In the genomic region with DNA sequence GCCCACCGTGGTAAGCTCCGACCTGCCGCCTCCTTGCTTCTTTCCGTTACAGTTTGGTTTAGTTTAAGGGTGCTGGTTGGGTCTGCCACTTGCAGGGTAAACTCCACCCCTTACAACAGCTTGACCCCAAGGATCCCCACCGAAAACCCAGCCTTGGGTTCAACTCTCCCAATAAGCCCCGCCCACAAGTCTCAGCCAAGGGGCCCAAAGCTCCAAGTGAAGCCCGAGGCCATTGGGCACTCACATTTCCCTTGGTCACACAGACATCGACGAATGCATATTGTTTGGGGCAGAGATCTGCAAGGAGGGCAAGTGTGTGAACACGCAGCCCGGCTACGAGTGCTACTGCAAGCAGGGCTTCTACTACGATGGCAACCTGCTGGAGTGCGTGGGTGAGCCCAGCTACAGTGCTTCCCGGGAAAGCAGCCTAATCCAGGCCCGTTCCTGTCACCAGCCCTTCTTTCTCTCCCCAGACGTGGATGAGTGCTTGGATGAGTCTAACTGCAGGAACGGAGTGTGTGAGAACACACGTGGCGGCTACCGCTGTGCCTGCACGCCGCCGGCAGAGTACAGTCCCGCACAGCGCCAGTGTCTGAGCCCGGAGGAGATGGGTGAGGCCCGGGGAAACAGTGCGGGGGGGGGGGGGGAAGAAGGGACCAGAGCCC, we compare ENCODE assay signal across 7 mouse cellular contexts. TPM values are rescaled to one million over a fixed set of nuclear protein-coding genes. Genes with fewer than 3 reads are reported as not detected.
DNase-seq lines count a peak whose midpoint lies in the region; ATAC-seq lines count a peak whose summit lies in the region.

No protein-coding gene starts in this region.

- peak overlapping the region; percentile 10; the same call in 1 of the 2 replicates for H3K4me3 ChIP-seq in lung, embryonic 16.5 days (ENCODE audit: low read length)

- peak overlapping the region; percentile 26; the same call in 1 of the 2 replicates for H3K9ac ChIP-seq in lung, embryonic 16.5 days (ENCODE audit: low read length)

- peaks cover 7% of the 10 kb centered on the region for H3K4me1 ChIP-seq in lung, embryonic 16.5 days (replicated peaks; ENCODE audit: control insufficient read depth, insufficient read depth, low read length)

- H3K9me3 ChIP-seq in lung, embryonic 16.5 days (ENCODE audit: control insufficient read depth, low read length): no peaks in the 10 kb centered on the region

- ATAC-seq in lung, embryonic 16.5 days (ENCODE audit: low read depth): peak; percentile 59

- peaks cover 5% of the 10 kb centered on the region; the same call in 1 of the 2 replicates for H3K27me3 ChIP-seq in lung, embryonic 16.5 days (ENCODE audit: control insufficient read depth, insufficient read depth, low read depth, low read length)

- H3K4me2 ChIP-seq in lung, embryonic 16.5 days (ENCODE audit: low read depth, low read length): peak overlapping the region; percentile 8; the same call in 1 of the 2 replicates

- WGBS in lung, embryonic 16.5 days: 26% methylated on average over 27 of the region's 29 CpGs

- no peak for DNase-seq in lung, postnatal 4 days
- peak; percentile 66 to 74 for DNase-seq in frontal cortex, postnatal 10 days (ENCODE audit: low spot score in 2 of 2)
- peak; percentile 48 to 86 for DNase-seq in left cerebral cortex, adult 8-10 months (ENCODE audit: low spot score in 2 of 2)
- DNase-seq in neural tube, embryonic 10.5 days (ENCODE audit: extremely low spot score, low spot score): peak; percentile 41
- no peak for DNase-seq in testis, postnatal 14 days (ENCODE audit: low spot score)
- DNase-seq in adrenal gland, adult 8-10 months: no peak

- peaks cover 45% of the 10 kb centered on the region for H3K36me3 ChIP-seq in lung, embryonic 16.5 days (ENCODE audit: control insufficient read depth, insufficient read depth, low read length)

- no peak overlapping the region for H3K27ac ChIP-seq in lung, embryonic 16.5 days (ENCODE audit: low read length)

RNA-seq across cellular contexts. Expression of gene Scyl1, which starts 14.8 kb away (rescaled TPM):
- 76.3 and 83.2 TPM in 2 replicates for polyA plus RNA-seq in lung, embryonic 16.5 days (2015; fragmentation: Nextera tagmentation; extraction: Ambion mirVana)
- total RNA-seq in left cerebral cortex, adult 8-10 months (2022): 100 to 1,000 TPM in 1 of 4 experiments, 10 to 100 TPM in 3; 88.9 to 100 (median 94.9) TPM
- total RNA-seq in adrenal gland, adult 8-10 months (2022): 100 to 1,000 TPM; 112 to 147 (median 124) TPM

RNA-seq across cellular contexts. Expression of gene Ltbp3, which starts 15.7 kb away (rescaled TPM):
- 52.3 and 61.9 TPM in 2 replicates for polyA plus RNA-seq in lung, embryonic 16.5 days (2015; fragmentation: Nextera tagmentation; extraction: Ambion mirVana)
- total RNA-seq in left cerebral cortex, adult 8-10 months (2022): 10 to 100 TPM; 35.0 to 42.2 (median 41.3) TPM
- 100 to 1,000 TPM; 254 to 451 (median 353) TPM for total RNA-seq in adrenal gland, adult 8-10 months (2022)

RNA-seq across cellular contexts. Expression of gene Fam89b, which starts 27.0 kb away (rescaled TPM):
- polyA plus RNA-seq in lung, embryonic 16.5 days (2015; fragmentation: Nextera tagmentation; extraction: Ambion mirVana): 89.1 and 92.9 TPM in 2 replicates
- 10 to 100 TPM; 24.9 to 30.9 (median 26.1) TPM for total RNA-seq in left cerebral cortex, adult 8-10 months (2022)
- 10 to 100 TPM; 56.2 to 62.7 (median 57.0) TPM for total RNA-seq in adrenal gland, adult 8-10 months (2022)

RNA-seq across cellular contexts. Expression of gene Ehbp1l1, which starts 30.3 kb away (rescaled TPM):
- polyA plus RNA-seq in lung, embryonic 16.5 days (2015; fragmentation: Nextera tagmentation; extraction: Ambion mirVana): 25.3 and 25.9 TPM in 2 replicates
- 10 to 100 TPM; 15.8 to 22.9 (median 19.9) TPM for total RNA-seq in left cerebral cortex, adult 8-10 months (2022)
- total RNA-seq in adrenal gland, adult 8-10 months (2022): 10 to 100 TPM; 24.9 to 39.2 (median 32.8) TPM

RNA-seq across cellular contexts. Expression of gene Kcnk7, which starts 52.3 kb away (rescaled TPM):
- polyA plus RNA-seq in lung, embryonic 16.5 days (2015; fragmentation: Nextera tagmentation; extraction: Ambion mirVana): 0.36 and 0.50 TPM in 2 replicates
- under 1 TPM in 1 of 4 experiments, not detected in 3; 0.37 TPM for total RNA-seq in left cerebral cortex, adult 8-10 months (2022)
- total RNA-seq in adrenal gland, adult 8-10 months (2022): not detected

Comparison
In these comparisons a context has a peak if more than half of its experiments do, and no peak if none do; other contexts are left out.
1. DNase-seq: peak in frontal cortex, postnatal 10 days (2 of 2), left cerebral cortex, adult 8-10 months (2 of 2) and neural tube, embryonic 10.5 days (single experiment); none in lung, postnatal 4 days (0 of 2), testis, postnatal 14 days (single experiment) and adrenal gland, adult 8-10 months (single experiment).
2. RNA of gene Ltbp3, which starts 15.7 kb away (total RNA-seq): 254 to 451 TPM in adrenal gland, adult 8-10 months; 35.0 to 42.2 TPM in left cerebral cortex, adult 8-10 months; every median in the first group is over 4 times any median in the second.